Mouse (Mus musculus) urinary bladder, postnatal 36 days (tissue): ENCODE data around the gene Gm40460.
"Not testable (repeated sequence)": the region's sequence is repeated elsewhere in the genome, so short reads cannot be mapped to it uniquely, and the experiment has no call there.

ENCODE experiments used
- DNase-seq, 2 experiments: peaks; one replicate each; pipeline ENCODE4 v3.0.0; 2022; ENCODE audit warnings: low spot score in 2 of 2, mixed read lengths in 1 of 2

Gm40460 gene

GRCm38 (mm10) chr7:142240978-142241377, at the start of gene Gm40460:
Gene Gm40460 (minus strand): TSS chr7:142241078.
- no peak for DNase-seq

GRCm38 (mm10) chr7:142285910-142286612, 45.2 kb upstream of the Gm40460 start:
- not testable (repeated sequence) for DNase-seq

GRCm38 (mm10) chr7:142285130-142285835, 44.4 kb upstream of the Gm40460 start:
- peak; percentile 17 to 30 for DNase-seq

- DNase-seq, result peak; percentile 88 to 92
Measured at GRCm38 (mm10) chr7:142284615-142285080, 43.8 kb upstream of the Gm40460 start.

GRCm38 (mm10) chr7:142284023-142284591, 43.2 kb upstream of the Gm40460 start:
- DNase-seq, result peak; percentile 43 to 52

GRCm38 (mm10) chr7:142282847-142283246, 42.0 kb upstream of the Gm40460 start:
- not testable (repeated sequence) for DNase-seq

GRCm38 (mm10) chr7:142279291-142279690, 38.4 kb upstream of the Gm40460 start:
- DNase-seq, result not testable (repeated sequence)

- DNase-seq, result peak; percentile 51 to 54
Measured at GRCm38 (mm10) chr7:142278183-142278582, 37.3 kb upstream of the Gm40460 start.

- DNase-seq, result not testable (repeated sequence)
Measured at GRCm38 (mm10) chr7:142274263-142274662, 33.4 kb upstream of the Gm40460 start, which contains the start of gene Gm4559. Gene Gm4559 (minus strand): TSS chr7:142274363.

- not testable (repeated sequence) for DNase-seq
Measured at GRCm38 (mm10) chr7:142258254-142258653, 17.4 kb upstream of the Gm40460 start, which contains the start of gene Gm2431. Gene Gm2431 (minus strand): TSS chr7:142258354.

GRCm38 (mm10) chr7:142255517-142255916, 14.6 kb upstream of the Gm40460 start:
- no peak for DNase-seq

- peak in 1 of 2 experiments; percentile 7 for DNase-seq
Measured at GRCm38 (mm10) chr7:142249824-142250223, 8.9 kb upstream of the Gm40460 start.

- DNase-seq, result no peak
Measured at GRCm38 (mm10) chr7:142231540-142231939, 9.3 kb downstream of the Gm40460 start.

- DNase-seq, result not testable (repeated sequence)
Measured at GRCm38 (mm10) chr7:142229871-142230270, 11.0 kb downstream of the Gm40460 start, which contains the start of gene Krtap5-5. Gene Krtap5-5 (minus strand): TSS chr7:142229971.

GRCm38 (mm10) chr7:142224518-142224917, 16.4 kb downstream of the Gm40460 start:
- DNase-seq, result no peak

- DNase-seq, result not testable (repeated sequence)
Measured at GRCm38 (mm10) chr7:142212136-142212535, 28.7 kb downstream of the Gm40460 start.

- DNase-seq, result no peak
Measured at GRCm38 (mm10) chr7:142211559-142211958, 29.3 kb downstream of the Gm40460 start, which contains the start of gene Gm7579. Gene Gm7579 (plus strand): TSS chr7:142211859.

- DNase-seq, result not testable (repeated sequence)
Measured at GRCm38 (mm10) chr7:142206891-142207290, 34.0 kb downstream of the Gm40460 start.

- DNase-seq, result no peak
Measured at GRCm38 (mm10) chr7:142205488-142205887, 35.4 kb downstream of the Gm40460 start.

- no peak for DNase-seq
Measured at GRCm38 (mm10) chr7:142201064-142201463, 39.8 kb downstream of the Gm40460 start, which contains the start of gene Krtap5-3. Gene Krtap5-3 (plus strand): TSS chr7:142201364.

GRCm38 (mm10) chr7:142198748-142199147, 42.1 kb downstream of the Gm40460 start:
- DNase-seq, result no peak
